In genomic region chr12:71015363-71016210, GRCm38 (mm10) we compare ENCODE assay signal across 8 mouse cellular contexts. TPM values are rescaled to one million over a fixed set of nuclear protein-coding genes. Genes with fewer than 3 reads are reported as not detected.
DNase-seq lines count a peak whose midpoint lies in the region; ATAC-seq and TF ChIP-seq lines count a peak whose summit lies in the region.

Arid4a (plus strand) TSS chr12:71015990.

- in situ Hi-C loops in Patski (cut with MboI; ENCODE audit: low pct_unique_long_range_greater_than_20kb): no loop called here

- H3K4me1 ChIP-seq in hindbrain, embryonic 13.5 days (replicated peaks): peaks cover 31% of the 10 kb centered on the region

- peak within 1 kb of the TSS; percentile 98 for H3K4me3 ChIP-seq in hindbrain, embryonic 13.5 days

- TF ChIP-seq CTCF in Patski (IDR thresholded peaks at IDR 0.05): no peak

- POLR2A ChIA-PET in Patski (lab: Charles Lee): interaction anchor here (0.5 to 1.1 kb wide), 2 partner anchors 41 to 98 kb away, joined by 3 read pairs; partner anchors contain the start of gene Psma3

- peak within 1 kb of the TSS; percentile 98 for H3K27ac ChIP-seq in hindbrain, embryonic 13.5 days

- H3K9me3 ChIP-seq in hindbrain, embryonic 13.5 days: no peaks in the 10 kb centered on the region

- peak; percentile 100 for DNase-seq in Patski (ENCODE audit: low read depth, low spot score)
- DNase-seq in cerebellum, postnatal 14 days: peak; percentile 95 to 96
- peak; percentile 97 to 100 for DNase-seq in frontal cortex, postnatal 14 days (ENCODE audit: low spot score in 2 of 2)
- DNase-seq in layer of hippocampus, postnatal 25 days (ENCODE audit: extremely low spot score in 1 of 2, low spot score in 1 of 2): peak; percentile 85 to 88
- DNase-seq in lung, postnatal 25 days (ENCODE audit: low spot score): peak; percentile 100
- DNase-seq in retina, embryonic 14.5 days (ENCODE audit: low spot score): peak; percentile 99
- DNase-seq in thymus, postnatal 4 days: peak; percentile 93

- peaks cover 25% of the 10 kb centered on the region for H3K36me3 ChIP-seq in hindbrain, embryonic 13.5 days

- peak; percentile 94 for ATAC-seq in Patski
- ATAC-seq in hindbrain, embryonic 13.5 days (ENCODE audit: low FRiP score): peak; percentile 99

- under 1% methylated on average over 61 of the region's 61 CpGs for WGBS in hindbrain, embryonic 13.5 days

- CTCF ChIA-PET in Patski (lab: Charles Lee): interaction anchor here (0.7 to 1.5 kb wide), 3 partner anchors 32 to 132 kb away, joined by 3 to 5 read pairs (median 3); no protein-coding TSS in a partner anchor

- H3K4me2 ChIP-seq in hindbrain, embryonic 13.5 days: peak within 1 kb of the TSS; percentile 86

- no peaks in the 10 kb centered on the region for H3K27me3 ChIP-seq in Patski
- H3K27me3 ChIP-seq in hindbrain, embryonic 13.5 days: no peaks in the 10 kb centered on the region

- peak within 1 kb of the TSS; percentile 89 for H3K9ac ChIP-seq in hindbrain, embryonic 13.5 days

RNA-seq across cellular contexts. Expression of gene Arid4a, which starts in this region (rescaled TPM):
- polyA plus RNA-seq in Patski (2021): 17.3 TPM
- polyA plus RNA-seq in hindbrain, embryonic 13.5 days (2015; fragmentation: Nextera tagmentation; extraction: Ambion mirVana): 41.2 and 41.3 TPM in 2 replicates
- 10 to 100 TPM; 36.8 to 41.7 TPM for total RNA-seq in layer of hippocampus, postnatal 25 days (2021)

Comparison
In these comparisons a context has a peak if more than half of its experiments do, and no peak if none do; other contexts are left out.
1. Peak in every context shown above with its lines: DNase-seq, ATAC-seq, H3K4me3 ChIP-seq and H3K27ac ChIP-seq.